Mouse (Mus musculus): ENCODE results near the gene Pgam2. TPM values are rescaled to one million over a fixed set of nuclear protein-coding genes. Genes with fewer than 3 reads are reported as not detected.

Gene Pgam2
- total RNA-seq, 2 experiments from 2014 or later, result 2,835 to 2,943 TPM

- peak; percentile 97 for DNase-seq
- intact Hi-C loops (cut with DNase I), result loop anchor here (2.0 to 5.0 kb wide), 4 partner anchors 48 to 306 kb away; no protein-coding TSS in a partner anchor
- Histone ChIP-seq H3K27ac (peak within 1 kb of the TSS; percentile 96), H3K4me3 (peak within 1 kb of the TSS; percentile 83)
- peak; percentile 89 for TF ChIP-seq CTCF (IDR thresholded peaks at IDR 0.05)
Measured at GRCm38 (mm10) chr11:5788056-5789014, 15.2 kb downstream of the Pgam2 start, which contains the start of gene Dbnl. TSS of gene Dbnl (plus strand) at chr11:5788488.

- Histone ChIP-seq H3K27ac (peak overlapping the region; percentile 96), H3K4me3 (peak overlapping the region; percentile 83)
- TF ChIP-seq CTCF (IDR thresholded peaks at IDR 0.05), result no peak
- no peak for DNase-seq
- intact Hi-C loops (cut with DNase I), result loop anchor here (2.0 to 5.0 kb wide), 4 partner anchors 47 to 305 kb away; no protein-coding TSS in a partner anchor
Measured at GRCm38 (mm10) chr11:5787671-5788055, 15.9 kb downstream of the Pgam2 start.

GRCm38 (mm10) chr11:5785732-5786131, 17.8 kb downstream of the Pgam2 start:
- TF ChIP-seq CTCF (IDR thresholded peaks at IDR 0.05), result no peak
- no peak overlapping the region for H3K27ac ChIP-seq
- no peak for DNase-seq
- H3K4me3 ChIP-seq, result no peak overlapping the region
- intact Hi-C loops (cut with DNase I), result loop anchor here (5.0 kb wide), 2 partner anchors 78 to 303 kb away; no protein-coding TSS in a partner anchor

GRCm38 (mm10) chr11:5782199-5782944, 21.2 kb downstream of the Pgam2 start:
- DNase-seq, result no peak
- intact Hi-C loops (cut with DNase I), result no loop called here
- Histone ChIP-seq H3K4me3 (no peak overlapping the region), H3K27ac (no peak overlapping the region)
- TF ChIP-seq CTCF (IDR thresholded peaks at IDR 0.05), result no peak

GRCm38 (mm10) chr11:5780035-5780499, 23.5 kb downstream of the Pgam2 start:
- intact Hi-C loops (cut with DNase I), result no loop called here
- no peak overlapping the region for H3K27ac ChIP-seq
- no peak for TF ChIP-seq CTCF (IDR thresholded peaks at IDR 0.05)

GRCm38 (mm10) chr11:5778481-5778880, 25.1 kb downstream of the Pgam2 start:
- Histone ChIP-seq H3K27ac (no peak overlapping the region), H3K4me3 (no peak overlapping the region)
- no peak for DNase-seq
- peak; percentile 60 for TF ChIP-seq CTCF (IDR thresholded peaks at IDR 0.05)
- intact Hi-C loops (cut with DNase I), result no loop called here

More at GRCm38 (mm10) chr11:5780035-5780499, 23.5 kb downstream of the Pgam2 start:
- no peak for DNase-seq
- H3K4me3 ChIP-seq, result no peak overlapping the region

- TF ChIP-seq CTCF (IDR thresholded peaks at IDR 0.05), result no peak
- no peak for DNase-seq
- intact Hi-C loops (cut with DNase I), result no loop called here
- Histone ChIP-seq H3K4me3 (no peak overlapping the region), H3K27ac (no peak overlapping the region; the same call in 1 of the 2 replicates)
Measured at GRCm38 (mm10) chr11:5766019-5766418, 37.5 kb downstream of the Pgam2 start.

- Histone ChIP-seq H3K4me3 (peak overlapping the region; percentile 93), H3K27ac (peak overlapping the region; percentile 99)
- TF ChIP-seq CTCF (IDR thresholded peaks at IDR 0.05), result no peak
- DNase-seq, result no peak
- intact Hi-C loops (cut with DNase I), result loop anchor here (2.0 to 5.0 kb wide), 2 partner anchors 22 to 40 kb away; no protein-coding TSS in a partner anchor
Measured at GRCm38 (mm10) chr11:5762633-5762982, 40.9 kb downstream of the Pgam2 start.

- Histone ChIP-seq H3K4me3 (peak within 1 kb of the TSS; percentile 93), H3K27ac (peak within 1 kb of the TSS; percentile 99)
- DNase-seq, result peak; percentile 96
- TF ChIP-seq CTCF (IDR thresholded peaks at IDR 0.05), result peak; percentile 17; the same call in 1 of the 2 replicates
- intact Hi-C loops (cut with DNase I), result loop anchor here (2.0 to 5.0 kb wide), 2 partner anchors 21 to 40 kb away; no protein-coding TSS in a partner anchor
Measured at GRCm38 (mm10) chr11:5761820-5762632, 41.5 kb downstream of the Pgam2 start, which contains the start of gene Urgcp. TSS of gene Urgcp (minus strand) at chr11:5762376.

- Histone ChIP-seq H3K27ac (no peak overlapping the region), H3K4me3 (no peak overlapping the region)
- TF ChIP-seq CTCF (IDR thresholded peaks at IDR 0.05), result no peak
- DNase-seq, result no peak
- intact Hi-C loops (cut with DNase I), result no loop called here
Measured at GRCm38 (mm10) chr11:5753755-5754154, 49.8 kb downstream of the Pgam2 start.

Other genes with a start within 250 kb of the Pgam2 start
- not detected for gene Ankrd36, start 234.0 kb downstream of the Pgam2 start, total RNA-seq (2021)
- gene Mrps24, start 88.1 kb downstream of the Pgam2 start, total RNA-seq (2021), result 100 to 1,000 TPM in 1 of 2 experiments, 10 to 100 TPM in 1; 92.2 to 109 TPM
- gene Urgcp, start 41.4 kb downstream of the Pgam2 start, total RNA-seq (2021), result 10 to 100 TPM; 42.2 to 48.9 TPM
- gene Dbnl, start 15.2 kb downstream of the Pgam2 start, total RNA-seq (2021), result 10 to 100 TPM; 10.7 to 14.0 TPM
- 1 to 10 TPM; 1.7 to 3.1 TPM for gene Polm, start 34.3 kb upstream of the Pgam2 start, total RNA-seq (2021)
- gene Aebp1, start 58.2 kb upstream of the Pgam2 start, total RNA-seq (2021), result 10 to 100 TPM; 52.8 to 72.3 TPM
- gene Pold2, start 74.6 kb upstream of the Pgam2 start, total RNA-seq (2021), result 10 to 100 TPM; 39.7 to 48.5 TPM
- not detected for gene Myl7, start 95.0 kb upstream of the Pgam2 start, total RNA-seq (2021)
- gene Gck, start 146.3 kb upstream of the Pgam2 start, total RNA-seq (2021), result 1 to 10 TPM; 1.8 to 7.8 TPM
- 10 to 100 TPM; 37.0 to 46.7 TPM for gene Ykt6, start 152.0 kb upstream of the Pgam2 start, total RNA-seq (2021)